Mouse (Mus musculus) hindbrain, postnatal 0 days (tissue): ENCODE results near the gene Actr5. TPM values are rescaled to one million over a fixed set of nuclear protein-coding genes. Genes with fewer than 3 reads are reported as not detected.

Experiments used
- ATAC-seq: fragments of 200-750 bp; cut with Nextera tagmentation; 2 replicates; pipeline ENCODE4 v1.8.0; 2017; ENCODE audit warnings: mild to moderate bottlenecking, moderate TSS enrichment, moderate library complexity
- DNase-seq: peaks from one replicate; pipeline ENCODE4 v3.0.0-alpha.2; 2015; ENCODE audit warnings: low spot score
- H3K27ac ChIP-seq: fragments of 300-500 bp; sonication (generic); 2 replicates; pipeline ENCODE4 v1.5.1; 2014; ENCODE audit warnings: mild to moderate bottlenecking
- H3K27me3 ChIP-seq: fragments of 300-500 bp; sonication (generic); 2 replicates; pipeline ENCODE4 v1.6.1; 2014; ENCODE audit warnings: low read length, mixed read lengths; ENCODE audit not compliant: insufficient read depth
- H3K36me3 ChIP-seq: fragments of 300-500 bp; sonication (generic); 2 replicates; pipeline ENCODE4 v1.6.1; 2014; ENCODE audit warnings: low read length, mixed read lengths; ENCODE audit not compliant: insufficient read depth
- H3K4me1 ChIP-seq: fragments of 300-500 bp; sonication (generic); 2 replicates; pipeline ENCODE4 v1.6.1; 2014; ENCODE audit warnings: antibody characterized with exemption, low read length, mixed read lengths; ENCODE audit not compliant: insufficient read depth
- H3K4me2 ChIP-seq: fragments of 300-500 bp; sonication (generic); 2 replicates; pipeline ENCODE4 v1.6.1; 2014; ENCODE audit warnings: low read depth, mild to moderate bottlenecking, low read length, moderate library complexity, mixed read lengths
- H3K4me3 ChIP-seq: fragments of 300-500 bp; sonication (generic); 2 replicates; pipeline ENCODE4 v1.5.1; 2014; ENCODE audit warnings: low read length
- H3K9ac ChIP-seq: fragments of 300-500 bp; sonication (generic); replicated peaks from 2 replicates; pipeline ENCODE4 v1.6.1; 2014; ENCODE audit warnings: mild to moderate bottlenecking, low read length, moderate library complexity, mixed read lengths
- H3K9me3 ChIP-seq: fragments of 300-500 bp; sonication (generic); 2 replicates; pipeline ENCODE4 v1.6.1; 2016; ENCODE audit warnings: low read length, mixed read lengths
- CTCF ChIP-seq: IDR thresholded peaks from 2 replicates; pipeline ENCODE4 v1.5.1; 2016; ENCODE audit warnings: antibody characterized with exemption, control low read depth, low read depth
- WGBS: fragments of 180-500 bp; shearing (Covaris S2); extraction: QIAGEN DNeasy Blood & Tissue Kit; methylation state at CpG from one replicate; pipeline ENCODE4 v1.1.7; 2014; 5-methylcytosine and 5-hydroxymethylcytosine counted together
- polyA plus RNA-seq: library from polyadenylated mRNA; unstranded; fragments of >200 nt; fragmentation: Nextera tagmentation; extraction: Ambion mirVana; gene quantifications from 2 replicates; pipeline ENCODE4 v1.2.1, GENCODE M21; 2015
- total RNA-seq: library from RNA; depleted of rRNA; stranded (reverse); fragments of >200 nt; gene quantifications from 2 replicates; pipeline ENCODE4 v1.2.3, GENCODE M21; 2014

Actr5 gene
- total and polyA plus RNA-seq, 2 experiments from 2014 or later: 8.0 to 25.4 TPM

DNA sequence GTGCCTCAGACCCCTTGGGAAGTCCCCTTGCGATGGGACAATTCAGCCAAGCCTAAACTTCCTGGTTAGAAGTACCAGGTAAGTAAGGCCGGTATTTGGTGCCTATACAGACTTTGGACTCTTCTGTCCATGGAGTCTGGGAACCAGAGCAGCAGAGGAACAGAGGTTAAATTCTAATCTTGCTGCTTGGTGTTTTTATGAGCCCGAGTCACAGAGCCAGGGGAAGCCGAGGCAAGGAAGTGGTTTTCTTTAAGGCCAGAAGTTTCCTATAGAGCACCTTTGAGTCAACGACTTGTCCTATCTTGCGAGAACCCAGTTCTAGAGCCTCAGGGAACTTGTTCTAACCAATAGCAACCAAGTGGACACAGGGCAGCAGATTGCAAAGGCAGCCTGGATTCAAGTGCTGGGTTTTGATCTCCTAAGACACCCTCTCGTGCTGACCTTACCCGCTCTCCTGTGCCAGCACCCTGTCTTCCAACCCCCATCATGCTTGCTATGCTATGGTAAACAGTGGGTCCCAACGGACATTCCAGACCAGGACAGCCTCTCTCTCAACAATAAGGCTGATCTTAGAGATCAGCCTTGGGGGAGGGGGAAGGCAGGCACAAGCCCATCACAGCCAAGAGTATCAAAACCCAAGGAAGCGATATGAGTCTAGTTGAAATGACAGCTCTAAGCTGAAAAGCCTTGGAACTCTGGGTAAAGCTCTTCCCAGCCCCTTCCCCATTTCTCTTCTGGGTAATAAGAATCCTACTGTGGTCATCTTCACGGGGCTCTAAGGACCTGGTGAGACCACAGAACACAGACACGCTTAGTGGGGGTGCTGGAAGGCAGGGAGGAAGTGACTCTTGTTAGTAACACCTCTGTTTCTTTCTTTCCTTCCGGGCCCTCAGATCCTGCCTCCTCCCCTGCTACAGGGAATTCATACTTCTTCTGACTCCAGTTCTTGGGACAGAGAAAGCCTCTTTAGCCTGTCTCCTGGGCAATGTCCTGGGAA, 44.8 kb downstream of the Actr5 start:
- Histone ChIP-seq H3K9me3 (no peaks in the 10 kb centered on the region), H3K36me3 (no peaks in the 10 kb centered on the region), H3K27ac (no peak overlapping the region), H3K9ac (peak overlapping the region; percentile 78), H3K4me1 (peaks cover 18% of the 10 kb centered on the region), H3K27me3 (no peaks in the 10 kb centered on the region), H3K4me2 (peak overlapping the region; percentile 85), H3K4me3 (peak overlapping the region; percentile 66)
- TF ChIP-seq CTCF: no peak
- ATAC-seq (no peak), DNase-seq (no peak)
- WGBS: 64% methylated on average over 13 of the region's 13 CpGs

GRCm38 (mm10) chr2:158670571-158670970, 45.9 kb downstream of the Actr5 start:
- ATAC-seq (no peak), DNase-seq (no peak)
- no peaks in the 10 kb centered on the region for H3K36me3 ChIP-seq
- no peak overlapping the region for H3K27ac ChIP-seq
- peak overlapping the region; percentile 85; the same call in 1 of the 2 replicates for H3K4me2 ChIP-seq
- H3K27me3 ChIP-seq: no peaks in the 10 kb centered on the region
- H3K9me3 ChIP-seq: no peaks in the 10 kb centered on the region
- peaks cover 18% of the 10 kb centered on the region for H3K4me1 ChIP-seq
- TF ChIP-seq CTCF: no peak
- no peak overlapping the region for H3K9ac ChIP-seq
- H3K4me3 ChIP-seq: no peak overlapping the region
- 33% methylated on average over 10 of the region's 10 CpGs for WGBS

DNA sequence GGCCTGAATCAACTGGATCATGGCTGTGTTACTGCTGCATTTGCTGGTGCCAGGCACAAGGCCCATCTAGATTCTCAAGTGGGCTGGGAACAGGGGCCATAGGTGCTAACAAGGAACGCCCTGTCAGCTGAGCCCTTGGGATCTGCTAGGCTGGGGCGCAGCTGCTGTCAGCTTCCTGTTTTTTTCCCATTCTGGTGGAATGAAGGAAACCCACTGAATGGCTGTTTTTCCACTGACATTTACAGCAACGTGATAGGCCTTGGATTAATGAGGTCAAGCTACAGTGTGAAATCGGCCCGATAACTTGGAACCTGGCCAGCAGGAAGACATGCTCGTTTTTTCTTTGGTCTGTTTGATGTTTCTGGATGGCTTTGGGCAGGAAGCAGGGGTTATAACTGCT, 48.1 kb downstream of the Actr5 start:
- ATAC-seq (peak; percentile 36), DNase-seq (peak; percentile 72)
- no peak overlapping the region for H3K9ac ChIP-seq
- no peak overlapping the region for H3K4me2 ChIP-seq
- H3K4me1 ChIP-seq: peaks cover 18% of the 10 kb centered on the region
- H3K36me3 ChIP-seq: no peaks in the 10 kb centered on the region
- 13% methylated on average over 6 of the region's 6 CpGs for WGBS
- no peaks in the 10 kb centered on the region for H3K27me3 ChIP-seq
- TF ChIP-seq CTCF: no peak
- H3K9me3 ChIP-seq: no peaks in the 10 kb centered on the region
- peak overlapping the region; percentile 43 for H3K27ac ChIP-seq
- no peak overlapping the region for H3K4me3 ChIP-seq

DNA sequence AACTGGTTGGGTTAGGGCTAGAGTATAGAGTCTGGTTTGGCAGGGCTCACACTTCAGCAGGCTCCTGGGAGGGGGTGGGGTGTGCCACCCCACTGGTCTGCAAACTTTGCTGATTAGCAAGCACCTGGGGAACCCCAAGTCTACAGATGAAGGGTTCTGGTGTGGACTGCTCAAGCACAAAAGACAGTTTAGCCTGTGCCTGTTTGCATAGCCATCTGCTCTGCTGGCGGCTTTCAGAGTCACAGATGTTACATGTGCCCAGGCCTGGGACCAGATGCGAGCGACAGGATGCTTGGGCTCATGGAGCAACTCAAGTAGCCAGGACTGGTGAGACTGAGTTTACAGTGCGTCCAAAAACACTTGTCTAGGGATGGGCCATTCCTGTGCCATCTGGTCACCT, 48.8 kb downstream of the Actr5 start:
- ATAC-seq (peak; percentile 57), DNase-seq (peak; percentile 66)
- Histone ChIP-seq H3K27ac (peak overlapping the region; percentile 43), H3K4me1 (peaks cover 18% of the 10 kb centered on the region), H3K9ac (no peak overlapping the region), H3K27me3 (no peaks in the 10 kb centered on the region), H3K4me2 (0 out of 2 replicates have a peak overlapping the region, but pooled peaks have one; percentile 10), H3K9me3 (no peaks in the 10 kb centered on the region), H3K4me3 (no peak overlapping the region), H3K36me3 (no peaks in the 10 kb centered on the region)
- no peak for TF ChIP-seq CTCF
- 56% methylated on average over 4 of the region's 4 CpGs for WGBS

DNA sequence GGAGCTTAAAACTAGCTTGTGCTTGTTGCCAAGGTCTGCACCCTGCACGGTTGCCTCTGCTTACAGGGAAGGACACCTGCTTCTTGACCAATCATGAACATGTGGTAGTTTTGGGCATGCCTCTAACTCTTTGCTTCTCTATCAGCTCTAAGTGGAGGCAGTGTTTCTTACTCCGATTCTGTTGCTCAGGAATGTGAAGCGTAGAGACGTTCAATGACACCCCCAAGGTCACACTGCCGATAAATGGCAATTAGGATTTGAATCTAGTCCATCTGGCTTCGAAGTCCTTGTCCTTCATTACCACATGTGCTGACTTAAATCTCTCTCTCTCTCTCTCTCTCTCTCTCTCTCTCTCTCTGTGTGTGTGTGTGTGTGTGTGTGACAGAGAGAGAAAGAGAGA, 49.4 kb downstream of the Actr5 start:
- no peak for TF ChIP-seq CTCF
- Histone ChIP-seq H3K36me3 (no peaks in the 10 kb centered on the region), H3K9me3 (no peaks in the 10 kb centered on the region), H3K27ac (0 out of 2 replicates have a peak overlapping the region, but pooled peaks have one; percentile 43), H3K9ac (no peak overlapping the region), H3K27me3 (no peaks in the 10 kb centered on the region), H3K4me1 (peaks cover 15% of the 10 kb centered on the region), H3K4me3 (no peak overlapping the region), H3K4me2 (no peak overlapping the region)
- WGBS: 56% methylated on average over 6 of the region's 6 CpGs
- ATAC-seq: no peak
- no peak for DNase-seq

DNA sequence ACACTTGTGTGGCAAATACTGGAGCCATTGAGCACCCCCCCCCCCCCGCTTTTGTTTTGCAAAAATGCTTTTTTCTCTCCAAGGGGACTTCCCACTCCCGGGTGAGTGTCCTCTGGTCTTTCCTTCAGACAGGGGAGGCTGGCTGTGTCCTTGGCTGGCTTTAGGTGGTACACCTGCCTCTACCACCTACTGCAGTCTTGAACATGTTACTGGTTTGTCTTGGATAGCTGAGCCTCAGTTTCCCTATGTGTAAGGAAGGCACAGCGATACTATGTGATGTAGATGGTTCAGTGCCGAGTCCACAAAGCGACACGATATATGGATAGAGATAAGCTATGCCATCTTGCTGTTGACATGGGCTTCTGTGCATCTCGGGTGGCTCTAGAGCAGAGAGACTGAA, 50.1 kb downstream of the Actr5 start:
- 86% methylated on average over 7 of the region's 7 CpGs for WGBS
- Histone ChIP-seq H3K4me3 (no peak overlapping the region), H3K9me3 (no peaks in the 10 kb centered on the region), H3K36me3 (no peaks in the 10 kb centered on the region), H3K27ac (no peak overlapping the region), H3K9ac (no peak overlapping the region), H3K4me2 (no peak overlapping the region), H3K27me3 (no peaks in the 10 kb centered on the region), H3K4me1 (peaks cover 12% of the 10 kb centered on the region; the same call in 1 of the 2 replicates)
- DNase-seq (no peak), ATAC-seq (no peak)
- TF ChIP-seq CTCF: no peak

GRCm38 (mm10) chr2:158675161-158675560, 50.5 kb downstream of the Actr5 start:
- Histone ChIP-seq H3K4me2 (no peak overlapping the region), H3K27ac (no peak overlapping the region), H3K36me3 (no peaks in the 10 kb centered on the region), H3K27me3 (no peaks in the 10 kb centered on the region), H3K4me3 (no peak overlapping the region), H3K9ac (no peak overlapping the region), H3K9me3 (no peaks in the 10 kb centered on the region), H3K4me1 (peaks cover 8% of the 10 kb centered on the region; the same call in 1 of the 2 replicates)
- DNase-seq (no peak), ATAC-seq (no peak)
- WGBS: 81% methylated on average over 6 of the region's 6 CpGs
- TF ChIP-seq CTCF: no peak
